In genomic region chr17:30559536-30559935, GRCm38 (mm10) we compare ENCODE assay signal across 8 mouse cellular contexts. TPM values are rescaled to one million over a fixed set of nuclear protein-coding genes. Genes with fewer than 3 reads are reported as not detected.
A peak's percentile ranks its signal among the peaks of the same experiment; 100 is the strongest.
DNase-seq lines count a peak whose midpoint lies in the region; ATAC-seq lines count a peak whose summit lies in the region.

No protein-coding gene starts in this region.

- no peak overlapping the region for H3K9ac ChIP-seq in kidney, embryonic 15.5 days

- no peaks in the 10 kb centered on the region for H3K36me3 ChIP-seq in kidney, embryonic 15.5 days

- no peak for ATAC-seq in kidney, embryonic 15.5 days (replicated peaks; ENCODE audit: low FRiP score)
- peak; percentile 75 for ATAC-seq in activated CD4-positive, CD25-positive, alpha-beta regulatory T cell, adult 4 months

- DNase-seq in kidney, adult 11 months: peak; percentile 52
- DNase-seq in CD4-positive, CD25-positive, alpha-beta regulatory T cell, adult 2 months (ENCODE audit: low read depth, low spot score): peak; percentile 89
- DNase-seq in embryo, embryonic 11 days: peak; percentile 42
- DNase-seq in kidney, postnatal 14 days: peak; percentile 75
- DNase-seq in natural killer cell, adult 2 months (ENCODE audit: low spot score in 2 of 2): peak; percentile 69 to 81
- DNase-seq in yolk sac, embryonic 10.5 days (ENCODE audit: low spot score): peak; percentile 47

- no peaks in the 10 kb centered on the region for H3K27me3 ChIP-seq in kidney, embryonic 15.5 days

- 49% methylated on average over 3 of the region's 3 CpGs for WGBS in kidney, embryonic 15.5 days

- no peaks in the 10 kb centered on the region for H3K4me1 ChIP-seq in kidney, embryonic 15.5 days

- no peak overlapping the region for H3K4me3 ChIP-seq in kidney, embryonic 15.5 days (replicated peaks)

- H3K27ac ChIP-seq in kidney, embryonic 15.5 days: no peak overlapping the region

- H3K4me2 ChIP-seq in kidney, embryonic 15.5 days: no peak overlapping the region

- no peaks in the 10 kb centered on the region for H3K9me3 ChIP-seq in kidney, embryonic 15.5 days (replicated peaks)

RNA-seq across cellular contexts. Expression of gene Btbd9, which starts 16.8 kb away (rescaled TPM):
- polyA plus RNA-seq in kidney, embryonic 15.5 days (2015; fragmentation: Nextera tagmentation; extraction: Ambion mirVana): 54.3 and 57.8 TPM in 2 replicates
- polyA plus RNA-seq in activated CD4-positive, CD25-positive, alpha-beta regulatory T cell, adult 4 months (2017; shearing (Covaris generic)): 10 to 100 TPM; 51.2 to 51.6 TPM
